Mouse (Mus musculus) liver, postnatal 0 days (tissue): ENCODE measurements at regions not wholly inside any gene's neighbourhood (a gene's known extent, or its start where the extent isn't known, plus 50 kb on each side); places are given as distances from the start of the nearest gene placed in this dataset.

ENCODE experiments used
- CTCF ChIP-seq: sonication (generic); IDR thresholded peaks from 2 replicates; pipeline ENCODE4 v1.5.1; 2016; ENCODE audit warnings: antibody characterized with exemption, low read depth
- EP300 ChIP-seq: IDR thresholded peaks from 2 replicates; pipeline ENCODE4 v1.6.1; 2016; ENCODE audit warnings: antibody characterized with exemption, low read depth, mild to moderate bottlenecking

GRCm38 (mm10) chr8:10919620-10920019, 88.6 kb downstream of the Irs2 start:
- no peak for TF ChIP-seq CTCF
- no peak for TF ChIP-seq EP300
